In genomic region chr11:120307566-120308430, GRCm38 (mm10) we compare ENCODE assay signal across 7 mouse cellular contexts. TPM values are rescaled to one million over a fixed set of nuclear protein-coding genes. Genes with fewer than 3 reads are reported as not detected.
A peak's percentile ranks its signal among the peaks of the same experiment; 100 is the strongest.
DNase-seq lines count a peak whose midpoint lies in the region; ATAC-seq and TF ChIP-seq lines count a peak whose summit lies in the region.

No protein-coding gene starts in this region.

- H3K9me3 ChIP-seq in limb, embryonic 12.5 days: no peaks in the 10 kb centered on the region
- no peaks in the 10 kb centered on the region for H3K9me3 ChIP-seq in midbrain, postnatal 0 days (ENCODE audit: low read length)

- DNase-seq in adrenal gland, adult 2 months: peak; percentile 94
- DNase-seq in embryo, embryonic 11 days: peak; percentile 93
- peak; percentile 94 to 98 for DNase-seq in heart, adult 18-20 months
- DNase-seq in kidney, adult 2 months: peak; percentile 97
- peak; percentile 95 for DNase-seq in midbrain, postnatal 0 days (ENCODE audit: low spot score)
- peak; percentile 79 to 87 for DNase-seq in spleen, postnatal 14 days (ENCODE audit: low spot score in 2 of 2)

- TF ChIP-seq CTCF in kidney, adult 2 months (conservative IDR thresholded peaks at IDR 0.05; ENCODE audit: insufficient read depth, insufficient read length, low read depth, low read length): peak; percentile 94
- TF ChIP-seq CTCF in midbrain, postnatal 0 days (IDR thresholded peaks at IDR 0.05): peak; percentile 95

- H3K27ac ChIP-seq in kidney, adult 2 months (ENCODE audit: insufficient read depth, low read depth, low read length): no peak overlapping the region
- H3K27ac ChIP-seq in limb, embryonic 12.5 days: 0 out of 2 replicates have a peak overlapping the region, but pooled peaks have one; percentile 19
- H3K27ac ChIP-seq in midbrain, postnatal 0 days (ENCODE audit: low read depth, low read length): no peak overlapping the region

- no peak for ATAC-seq in limb, embryonic 12.5 days (ENCODE audit: insufficient number of reproducible peaks, insufficient read depth, low FRiP score, low TSS enrichment, low read depth)
- ATAC-seq in midbrain, postnatal 0 days (ENCODE audit: low FRiP score): no peak

- no peak overlapping the region for H3K4me3 ChIP-seq in kidney, adult 2 months (ENCODE audit: insufficient read depth, low read depth, low read length)
- H3K4me3 ChIP-seq in limb, embryonic 12.5 days (replicated peaks): no peak overlapping the region
- no peak overlapping the region for H3K4me3 ChIP-seq in midbrain, postnatal 0 days (ENCODE audit: low read depth, low read length)

- H3K4me1 ChIP-seq in kidney, adult 2 months (ENCODE audit: control insufficient read depth, insufficient read depth, low read length): peaks cover 18% of the 10 kb centered on the region
- peaks cover 73% of the 10 kb centered on the region for H3K4me1 ChIP-seq in limb, embryonic 12.5 days (replicated peaks)
- H3K4me1 ChIP-seq in midbrain, postnatal 0 days (ENCODE audit: insufficient read depth, low read length): peaks cover 28% of the 10 kb centered on the region

- 11% methylated on average over 19 of the region's 19 CpGs for WGBS in kidney, adult 2 months
- 4% methylated on average over 19 of the region's 19 CpGs for WGBS in limb, embryonic 12.5 days
- WGBS in midbrain, postnatal 0 days: 5% methylated on average over 19 of the region's 19 CpGs

- no peaks in the 10 kb centered on the region for H3K27me3 ChIP-seq in kidney, adult 2 months (replicated peaks; ENCODE audit: control insufficient read depth, insufficient read depth, low read length)
- no peaks in the 10 kb centered on the region for H3K27me3 ChIP-seq in limb, embryonic 12.5 days
- peaks cover 7% of the 10 kb centered on the region; the same call in 1 of the 2 replicates for H3K27me3 ChIP-seq in midbrain, postnatal 0 days (ENCODE audit: insufficient read depth, low read length)

- H3K4me2 ChIP-seq in limb, embryonic 12.5 days: peak overlapping the region; percentile 76
- no peak overlapping the region for H3K4me2 ChIP-seq in midbrain, postnatal 0 days (ENCODE audit: low read depth, low read length, poor library complexity, severe bottlenecking)

- H3K36me3 ChIP-seq in kidney, adult 2 months (ENCODE audit: control insufficient read depth, insufficient read depth, low read length): no peaks in the 10 kb centered on the region
- H3K36me3 ChIP-seq in limb, embryonic 12.5 days: no peaks in the 10 kb centered on the region
- H3K36me3 ChIP-seq in midbrain, postnatal 0 days (ENCODE audit: insufficient read depth, low read length): no peaks in the 10 kb centered on the region

- 0 out of 2 replicates have a peak overlapping the region, but pooled peaks have one; percentile 18 for H3K9ac ChIP-seq in limb, embryonic 12.5 days (replicated peaks)
- H3K9ac ChIP-seq in midbrain, postnatal 0 days (replicated peaks; ENCODE audit: low read length, poor library complexity, severe bottlenecking): no peak overlapping the region

- no peak for TF ChIP-seq POLR2A in kidney, adult 2 months (IDR thresholded peaks at IDR 0.05; ENCODE audit: low read depth, low read length)

RNA-seq across cellular contexts. Expression of gene Actg1, which starts 40.5 kb away (rescaled TPM):
- 1,000 to 10,000 TPM in 1 of 2 experiments, 100 to 1,000 TPM in 1; 913 to 1,618 TPM for total RNA-seq in adrenal gland, adult 2 months (2021)
- polyA plus RNA-seq in adrenal gland, adult 2 months (2012; rRNA removed): 531 and 632 TPM in 2 replicates
- 100 to 1,000 TPM; 286 to 296 TPM for total RNA-seq in heart, adult 18-20 months (2021)
- polyA plus RNA-seq in kidney, adult 2 months (2012; rRNA removed): 828 and 981 TPM in 2 replicates
- 2,805 and 2,814 TPM in 2 replicates for polyA plus RNA-seq in limb, embryonic 12.5 days (2016; fragmentation: Nextera tagmentation; extraction: Ambion mirVana)
- total RNA-seq in midbrain, postnatal 0 days (2014; rRNA removed): 2,534 and 2,842 TPM in 2 replicates
- 3,992 and 4,056 TPM in 2 replicates for polyA plus RNA-seq in midbrain, postnatal 0 days (2015; fragmentation: Nextera tagmentation; extraction: Ambion mirVana)

RNA-seq across cellular contexts. Expression of gene Fscn2, which starts 53.5 kb away (rescaled TPM):
- total RNA-seq in adrenal gland, adult 2 months (2021): under 1 TPM; 0.17 to 0.58 TPM
- polyA plus RNA-seq in adrenal gland, adult 2 months (2012; rRNA removed): 0.16 and 0.22 TPM in 2 replicates
- total RNA-seq in heart, adult 18-20 months (2021): not detected
- polyA plus RNA-seq in kidney, adult 2 months (2012; rRNA removed): 0.16 and 0.19 TPM in 2 replicates
- polyA plus RNA-seq in limb, embryonic 12.5 days (2016; fragmentation: Nextera tagmentation; extraction: Ambion mirVana): 0.64 TPM in 2 replicates
- total RNA-seq in midbrain, postnatal 0 days (2014; rRNA removed): 0.71 TPM in 1 of 2 replicates, not detected in the other
- polyA plus RNA-seq in midbrain, postnatal 0 days (2015; fragmentation: Nextera tagmentation; extraction: Ambion mirVana): 0.71 and 1.5 TPM in 2 replicates
